Mouse (Mus musculus): ENCODE measurements at regions not wholly inside any gene's neighbourhood (a gene's known extent, or its start where the extent isn't known, plus 50 kb on each side); places are given as distances from the start of the nearest gene placed in this dataset.

GRCm38 (mm10) chr1:92338589-92338988 lies 135.1 kb downstream of the Ndufa10 start:
- no peak for TF ChIP-seq E2F4 (IDR thresholded peaks at IDR 0.05; ENCODE audit: insufficient read depth)
- no peak for TF ChIP-seq POLR2A (IDR thresholded peaks at IDR 0.05; ENCODE audit: insufficient read length, low read depth)
- TF ChIP-seq MAX (IDR thresholded peaks at IDR 0.05; ENCODE audit: low read depth): no peak
- no peak for TF ChIP-seq SRF (IDR thresholded peaks at IDR 0.05; ENCODE audit: control insufficient read depth, insufficient read length, low read depth)

All from myocyte (in vitro differentiated cells).